Mouse (Mus musculus): ENCODE data around the gene Tbc1d16. TPM values are rescaled to one million over a fixed set of nuclear protein-coding genes. Genes with fewer than 3 reads are reported as not detected.

Tbc1d16 gene
- 6.9 and 8.0 TPM in 2 replicates for polyA plus RNA-seq (2021; fragmentation: Nextera tagmentation)
- long read RNA-seq, experiment 1, full-length matches to known transcripts, result 14 of 36 reads
- long read RNA-seq, experiment 1, partial matches to known transcripts, result 7 of 36 reads
- long read RNA-seq, experiment 1, other reads (novel, unspliced or antisense), result 15 of 36 reads
- long read RNA-seq, experiment 2, full-length matches to known transcripts, result 15 of 34 reads
- long read RNA-seq, experiment 2, partial matches to known transcripts, result 2 of 34 reads
- long read RNA-seq, experiment 2, other reads (novel, unspliced or antisense), result 17 of 34 reads

GRCm38 (mm10) chr11:119228091-119228781 is at the start of gene Tbc1d16, which contains the start of gene Ccdc40:
Tbc1d16 (minus strand) TSS chr11:119228499.
Ccdc40 (plus strand) TSS chr11:119228572.

GRCm38 (mm10) chr11:119267768-119268556 is 39.7 kb upstream of the Tbc1d16 start, which contains the start of gene Gaa:
Gaa (plus strand) TSS chr11:119267887.

Small RNA genes lying within 50 kb of the gene (microRNA-seq; reads per million reads assigned to microRNA genes)
- 3.7 reads per million, percentile 12 among the genes with 10 or more reads in this experiment for gene Mir6934

Other genes starting within 250 kb of the Tbc1d16 start
- gene Enpp7, start 240.3 kb downstream of the Tbc1d16 start, polyA plus RNA-seq (2021; fragmentation: Nextera tagmentation), result not detected in 2 replicates
- gene Cbx2, start 205.5 kb downstream of the Tbc1d16 start, polyA plus RNA-seq (2021; fragmentation: Nextera tagmentation), result 0.30 and 0.40 TPM in 2 replicates
- 8.1 and 8.7 TPM in 2 replicates for gene Cbx8, start 187.5 kb downstream of the Tbc1d16 start, polyA plus RNA-seq (2021; fragmentation: Nextera tagmentation)
- 3.8 and 4.5 TPM in 2 replicates for gene Cbx4, start 142.3 kb downstream of the Tbc1d16 start, polyA plus RNA-seq (2021; fragmentation: Nextera tagmentation)
- gene Ccdc40, start 73 bp upstream of the Tbc1d16 start, polyA plus RNA-seq (2021; fragmentation: Nextera tagmentation), result 0.84 and 1.2 TPM in 2 replicates
- 283 and 305 TPM in 2 replicates for gene Gaa, start 39.4 kb upstream of the Tbc1d16 start, polyA plus RNA-seq (2021; fragmentation: Nextera tagmentation)
- gene Eif4a3, start 71.6 kb upstream of the Tbc1d16 start, polyA plus RNA-seq (2021; fragmentation: Nextera tagmentation), result 199 and 201 TPM in 2 replicates
- 0.05 TPM in 1 of 2 replicates, not detected in the other for gene Card14, start 79.3 kb upstream of the Tbc1d16 start, polyA plus RNA-seq (2021; fragmentation: Nextera tagmentation)
- 3.1 and 3.5 TPM in 2 replicates for gene Sgsh, start 127.0 kb upstream of the Tbc1d16 start, polyA plus RNA-seq (2021; fragmentation: Nextera tagmentation)
- 3.8 and 4.6 TPM in 2 replicates for gene Slc26a11, start 127.1 kb upstream of the Tbc1d16 start, polyA plus RNA-seq (2021; fragmentation: Nextera tagmentation)
- 0.93 and 0.97 TPM in 2 replicates for gene Rnf213, start 164.6 kb upstream of the Tbc1d16 start, polyA plus RNA-seq (2021; fragmentation: Nextera tagmentation)

All from layer of hippocampus, adult 6 months (tissue).